Comparison of ENCODE assay signal across 21 mouse cellular contexts in genomic region chr8:55691791-55692190, GRCm38 (mm10).
DNase-seq lines count a peak whose midpoint lies in the region; ATAC-seq lines count a peak whose summit lies in the region.
"Had no signal": no experiment of that assay in that cellular context is flagged by ENCODE, and none has a peak within 500 bp of the region (broad histone marks: within the 10 kb centered on the region; RNA-seq: fewer than 3 reads in every experiment).

No protein-coding gene starts in this region.

- no peaks in the 10 kb centered on the region for H3K36me3 ChIP-seq in hindbrain, embryonic 12.5 days
- no peaks in the 10 kb centered on the region for H3K36me3 ChIP-seq in hindbrain, embryonic 16.5 days (ENCODE audit: control insufficient read depth, insufficient read depth, low read length)
- H3K36me3 ChIP-seq: embryonic facial prominence, embryonic 13.5 days; embryonic facial prominence, embryonic 15.5 days; forebrain, embryonic 10.5 days had no signal

- H3K27me3 ChIP-seq in hindbrain, embryonic 12.5 days = no peaks in the 10 kb centered on the region
- H3K27me3 ChIP-seq in hindbrain, embryonic 16.5 days (replicated peaks; ENCODE audit: control insufficient read depth, insufficient read depth, low read length) = no peaks in the 10 kb centered on the region
- H3K27me3 ChIP-seq: embryonic facial prominence, embryonic 13.5 days; embryonic facial prominence, embryonic 15.5 days had no signal

- H3K9ac ChIP-seq in hindbrain, embryonic 12.5 days = no peak overlapping the region
- H3K9ac ChIP-seq in hindbrain, embryonic 16.5 days (ENCODE audit: low read depth, low read length) = no peak overlapping the region
- H3K9ac ChIP-seq: embryonic facial prominence, embryonic 13.5 days; embryonic facial prominence, embryonic 15.5 days had no signal

- no peak overlapping the region for H3K4me2 ChIP-seq in hindbrain, embryonic 12.5 days (replicated peaks)
- H3K4me2 ChIP-seq in hindbrain, embryonic 16.5 days (ENCODE audit: low read length) = no peak overlapping the region
- H3K4me2 ChIP-seq: embryonic facial prominence, embryonic 13.5 days; embryonic facial prominence, embryonic 15.5 days had no signal

- no peaks in the 10 kb centered on the region for H3K4me1 ChIP-seq in hindbrain, embryonic 12.5 days
- no peaks in the 10 kb centered on the region for H3K4me1 ChIP-seq in hindbrain, embryonic 16.5 days (ENCODE audit: control insufficient read depth, insufficient read depth, low read depth, low read length)
- H3K4me1 ChIP-seq: embryonic facial prominence, embryonic 13.5 days; embryonic facial prominence, embryonic 15.5 days; forebrain, embryonic 10.5 days had no signal

- 84% methylated on average over 2 of the region's 2 CpGs for WGBS in hindbrain, embryonic 12.5 days
- WGBS in hindbrain, embryonic 16.5 days = 72% methylated on average over 2 of the region's 2 CpGs

- 0 out of 2 replicates have a peak, but pooled peaks have one; percentile 26 for ATAC-seq in hindbrain, embryonic 12.5 days (ENCODE audit: low FRiP score)
- ATAC-seq in hindbrain, embryonic 16.5 days = no peak
- no peak for ATAC-seq in megakaryocyte progenitor cell, adult 5-6 weeks (replicated peaks; ENCODE audit: poor library complexity)
- ATAC-seq: forebrain, embryonic 14.5 days; forebrain, embryonic 16.5 days had no signal

- H3K9me3 ChIP-seq in hindbrain, embryonic 12.5 days (replicated peaks) = no peaks in the 10 kb centered on the region
- H3K9me3 ChIP-seq in hindbrain, embryonic 16.5 days (ENCODE audit: control insufficient read depth, low read length) = no peaks in the 10 kb centered on the region
- H3K9me3 ChIP-seq: embryonic facial prominence, embryonic 13.5 days; embryonic facial prominence, embryonic 15.5 days; forebrain, embryonic 10.5 days had no signal

- no peak overlapping the region for H3K27ac ChIP-seq in hindbrain, embryonic 12.5 days
- no peak overlapping the region for H3K27ac ChIP-seq in hindbrain, embryonic 16.5 days (ENCODE audit: low read depth, low read length)
- H3K27ac ChIP-seq: embryonic facial prominence, embryonic 13.5 days; embryonic facial prominence, embryonic 15.5 days; forebrain, embryonic 10.5 days had no signal

- DNase-seq in ES-CJ7 (ENCODE audit: low read depth, low spot score) (peak; percentile 51), ZHBTc4 (ENCODE audit: low read depth, low spot score) (peak; percentile 64)
- DNase-seq in adrenal gland, postnatal 36 days = no peak
- DNase-seq: adrenal gland, adult 2 months; adrenal gland, postnatal 10 days; adrenal gland, postnatal 25 days; cerebellum, adult 11-12 months; cerebellum, adult 2 months; cerebellum, adult 9-11 months; cerebellum, postnatal 14 days; cerebellum, postnatal 36 days; embryo, embryonic 11 days had no signal

- H3K4me3 ChIP-seq in hindbrain, embryonic 12.5 days = no peak overlapping the region
- H3K4me3 ChIP-seq in hindbrain, embryonic 16.5 days (ENCODE audit: low read length) = no peak overlapping the region
- H3K4me3 ChIP-seq: embryonic facial prominence, embryonic 13.5 days; embryonic facial prominence, embryonic 15.5 days; erythroblast, embryonic 14.5 days; forebrain, embryonic 10.5 days had no signal

Comparison
In these comparisons a context has a peak if more than half of its experiments do, and no peak if none do; other contexts are left out.
1. DNase-seq: peak in ES-CJ7 (single experiment) and ZHBTc4 (single experiment); none in adrenal gland, postnatal 36 days (0 of 2).